Mouse (Mus musculus) layer of hippocampus, adult 2 months (tissue): ENCODE results near the gene Dgkd. TPM values are rescaled to one million over a fixed set of nuclear protein-coding genes. Genes with fewer than 3 reads are reported as not detected.
A peak's percentile ranks its signal among the peaks of the same experiment; 100 is the strongest.

Source experiments
- DNase-seq, 2 experiments: peaks; one replicate each; pipeline ENCODE4 v3.0.0; 2022; ENCODE audit warnings: low spot score in 2 of 2
- H3K27ac ChIP-seq: fragments of 200-600 bp; 2 replicates; pipeline ENCODE4 v1.8.1; 2022
- H3K4me3 ChIP-seq: fragments of 200-600 bp; 2 replicates; pipeline ENCODE4 v1.8.1; 2022; ENCODE audit warnings: mild to moderate bottlenecking
- CTCF ChIP-seq: fragments of 200-600 bp; conservative IDR thresholded peaks from 2 replicates; pipeline ENCODE4 v1.8.1; 2022; ENCODE audit warnings: antibody characterized with exemption, mild to moderate bottlenecking, moderate library complexity
- total RNA-seq, 2 experiments: library from RNA; stranded (reverse); gene quantifications; 2 replicates each; pipeline ENCODE4 v1.2.3; 2021

Gene Dgkd
- total RNA-seq, 2 experiments from 2014 or later = 103 to 117 TPM

DNA sequence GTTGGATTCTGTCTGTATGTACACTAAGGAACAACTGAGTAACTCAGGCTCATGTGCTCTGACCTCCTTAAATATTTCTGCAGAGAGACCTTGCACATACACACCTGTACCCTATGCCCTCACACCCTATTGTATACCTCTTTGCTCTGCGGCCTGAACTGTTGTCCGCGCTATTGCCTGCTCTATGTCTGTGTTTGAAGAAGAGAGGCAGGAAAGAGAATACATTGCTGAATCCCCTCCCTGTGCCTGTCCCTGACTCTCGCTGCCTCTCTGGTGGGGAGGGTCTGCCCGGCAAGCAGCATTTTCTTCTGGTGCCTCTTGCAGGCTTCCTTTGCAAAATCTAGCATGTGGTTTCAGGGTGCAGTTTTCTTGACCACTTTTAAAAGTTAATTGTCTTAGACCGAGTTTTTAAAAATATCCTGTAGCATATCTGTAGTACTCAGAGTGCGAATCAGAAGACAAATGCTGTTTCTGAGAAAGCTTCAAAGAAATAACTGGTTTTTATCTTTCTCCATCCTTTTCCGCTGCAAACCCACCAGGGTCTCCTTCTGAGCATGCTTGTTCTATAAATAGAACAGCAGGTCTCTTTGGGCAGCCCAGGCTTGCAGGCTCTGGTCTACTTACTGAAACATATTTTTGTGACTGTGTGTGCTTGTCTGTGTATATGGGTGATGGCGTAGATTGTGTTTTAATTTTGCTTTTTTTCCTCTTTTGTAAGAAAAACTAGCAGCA, 24.6 kb downstream of the Dgkd start:
- no peak for DNase-seq
- no peak overlapping the region for H3K4me3 ChIP-seq
- H3K27ac ChIP-seq = peak overlapping the region; percentile 1; the same call in 1 of the 2 replicates
- no peak for TF ChIP-seq CTCF

DNA sequence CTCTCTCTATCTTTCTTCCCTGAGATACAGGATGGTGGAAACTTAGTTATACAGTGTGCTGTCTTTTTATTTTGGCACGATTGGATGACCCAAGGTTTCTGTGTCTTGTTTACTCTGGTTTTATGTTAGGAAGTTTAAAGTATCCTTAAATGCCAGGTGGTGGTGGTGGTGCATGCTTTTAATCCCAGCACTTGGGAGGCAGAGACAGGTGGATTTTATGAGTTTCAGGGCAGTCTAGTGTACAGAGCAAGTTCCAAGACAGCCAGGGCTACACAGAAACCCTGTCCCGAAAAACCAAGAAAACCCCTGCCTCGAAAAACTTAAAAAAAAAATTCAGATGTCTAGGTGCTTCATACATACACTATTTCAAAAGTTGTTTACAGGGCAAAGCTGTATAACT, 25.9 kb downstream of the Dgkd start:
- peak overlapping the region; percentile 83 for H3K27ac ChIP-seq
- DNase-seq = no peak
- H3K4me3 ChIP-seq = no peak overlapping the region
- TF ChIP-seq CTCF = no peak

DNA sequence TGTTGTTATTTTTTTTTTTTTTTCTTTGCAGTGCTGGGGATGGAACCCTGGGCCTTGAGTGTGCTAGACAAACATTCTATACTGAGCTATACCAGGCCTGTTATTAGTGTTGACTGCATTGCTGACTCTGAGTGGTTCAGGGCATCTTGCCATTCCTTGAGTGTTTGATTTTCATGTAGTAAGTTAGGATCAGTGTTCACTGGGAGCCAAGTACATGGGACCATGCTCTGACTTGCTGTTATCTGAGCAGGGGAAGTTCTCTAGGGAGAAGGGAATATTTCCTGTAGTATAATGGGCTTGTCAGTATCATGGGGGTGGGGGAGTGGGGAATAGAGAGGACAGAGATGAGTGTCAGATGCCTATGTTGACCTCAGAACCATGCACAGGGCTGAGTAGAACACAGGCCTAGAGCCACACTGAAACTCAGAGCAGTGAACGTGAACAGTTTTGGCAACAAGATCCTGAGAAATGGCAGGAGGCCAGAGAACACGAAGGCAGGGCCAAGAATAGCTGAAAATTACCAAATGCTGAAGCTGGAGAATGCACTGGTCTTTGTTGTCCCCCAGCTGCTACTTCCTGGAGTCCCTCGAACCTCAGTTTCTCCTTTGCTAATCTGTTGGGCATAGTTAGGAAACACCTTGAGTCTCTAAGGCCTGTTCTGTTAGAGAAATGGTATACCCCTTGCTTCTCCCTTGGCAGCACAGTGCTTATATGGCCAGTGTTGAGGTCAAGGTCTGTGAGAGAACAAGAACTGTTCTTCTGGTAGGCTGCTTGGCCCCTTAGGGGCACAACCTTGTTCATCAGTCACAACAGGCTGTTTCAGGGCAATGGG, 26.6 kb downstream of the Dgkd start:
- H3K4me3 ChIP-seq = no peak overlapping the region
- TF ChIP-seq CTCF = no peak
- peak; percentile 82 for DNase-seq
- peak overlapping the region; percentile 83 for H3K27ac ChIP-seq

DNA sequence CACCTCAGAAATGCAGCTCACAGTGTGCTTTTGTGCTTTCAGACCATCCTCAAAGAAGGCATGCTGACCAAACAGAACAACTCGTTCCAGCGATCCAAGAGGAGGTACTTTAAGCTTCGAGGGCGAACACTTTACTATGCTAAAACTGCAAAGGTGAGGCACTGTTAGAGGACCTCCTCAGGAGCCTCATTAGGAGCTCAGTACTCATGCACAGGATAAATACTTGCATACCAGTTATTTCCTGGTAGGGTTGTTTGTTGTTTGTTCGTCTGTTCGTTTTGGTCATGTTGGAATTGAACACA, 27.2 kb downstream of the Dgkd start:
- DNase-seq = no peak
- Histone ChIP-seq H3K4me3 (no peak overlapping the region), H3K27ac (peak overlapping the region; percentile 83)
- no peak for TF ChIP-seq CTCF

DNA sequence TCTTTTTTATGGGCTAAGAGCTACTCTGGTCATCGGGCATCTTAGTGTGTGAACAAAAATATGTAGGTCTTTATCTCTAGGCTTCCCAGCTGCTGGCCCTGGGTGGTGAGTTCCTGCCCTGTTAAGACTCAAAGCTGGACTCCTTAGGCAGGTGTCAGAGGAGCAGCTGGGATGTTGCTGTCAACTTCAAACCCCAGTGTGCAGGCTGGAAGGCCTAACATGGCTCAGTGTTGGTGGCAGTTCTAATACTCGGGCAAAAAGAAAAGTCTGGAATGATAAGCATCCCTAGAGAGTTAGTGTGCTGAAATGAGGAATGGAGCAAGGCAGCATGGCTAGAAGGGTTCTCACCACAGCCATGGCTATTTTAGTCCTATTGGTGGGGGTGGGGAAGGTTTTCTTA, 27.8 kb downstream of the Dgkd start:
- TF ChIP-seq CTCF = no peak
- DNase-seq = no peak
- Histone ChIP-seq H3K4me3 (no peak overlapping the region), H3K27ac (peak overlapping the region; percentile 83)

DNA sequence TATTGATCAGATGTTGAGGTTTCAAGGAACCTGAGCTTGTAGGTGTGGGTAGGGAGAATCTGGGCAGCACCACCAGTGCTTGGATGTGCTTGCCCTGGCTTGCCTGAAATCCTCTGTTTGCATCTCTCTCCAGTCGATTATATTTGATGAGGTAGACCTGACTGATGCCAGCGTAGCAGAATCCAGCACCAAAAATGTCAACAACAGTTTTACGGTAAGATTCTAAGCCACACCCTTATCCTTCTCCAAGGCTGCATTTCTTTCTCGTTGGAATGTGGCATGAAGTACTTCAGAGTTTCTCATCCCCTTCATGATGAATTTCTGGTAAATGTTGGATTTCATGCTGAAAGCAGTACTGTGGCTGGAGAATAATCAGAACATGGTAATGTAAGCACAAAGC, 28.6 kb downstream of the Dgkd start:
- Histone ChIP-seq H3K27ac (peak overlapping the region; percentile 83; the same call in 1 of the 2 replicates), H3K4me3 (no peak overlapping the region)
- no peak for TF ChIP-seq CTCF

DNA sequence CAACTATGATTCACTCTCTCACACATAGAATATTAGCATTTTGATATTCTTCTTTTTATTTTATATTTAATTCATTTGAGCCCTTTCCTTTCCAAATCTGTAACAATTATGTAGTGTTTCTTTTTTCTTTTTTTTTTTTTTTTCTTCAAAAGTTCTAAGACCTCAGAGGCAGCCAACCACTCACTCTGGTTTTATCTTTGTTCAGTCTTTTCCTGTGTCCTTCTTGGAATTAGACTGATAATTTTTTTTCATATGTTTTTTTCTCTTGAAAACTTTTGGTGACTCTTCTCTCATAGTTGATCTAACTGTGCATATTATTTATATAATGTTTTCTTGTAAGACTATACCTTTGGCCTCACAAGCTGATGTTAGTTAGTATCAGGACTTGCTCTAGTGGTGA, 29.5 kb downstream of the Dgkd start:
- TF ChIP-seq CTCF = no peak
- no peak for DNase-seq
- Histone ChIP-seq H3K27ac (no peak overlapping the region), H3K4me3 (no peak overlapping the region)

More for the DNA sequence above, 28.6 kb downstream of the Dgkd start:
- no peak for DNase-seq

DNA sequence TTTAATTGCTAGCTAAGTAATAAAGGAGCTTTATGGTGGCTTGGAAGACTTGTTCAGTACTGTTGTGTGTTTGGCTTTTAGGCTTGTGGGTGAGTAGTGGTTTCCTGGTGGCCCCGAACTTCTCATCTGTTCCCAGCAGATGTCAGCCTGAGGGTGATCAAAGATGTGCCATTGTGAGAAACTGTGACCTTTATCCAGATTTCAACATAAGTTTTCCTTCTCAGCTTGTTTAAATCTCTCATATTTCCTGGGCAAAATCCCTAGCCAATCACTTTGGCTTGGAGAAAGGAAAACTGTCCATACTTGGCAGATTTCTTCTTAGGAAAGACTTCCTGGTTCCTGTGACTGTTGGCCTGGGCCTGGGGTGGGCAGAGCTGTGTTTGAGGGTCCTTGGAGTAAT, 37.9 kb downstream of the Dgkd start:
- Histone ChIP-seq H3K27ac (peak overlapping the region; percentile 51; the same call in 1 of the 2 replicates), H3K4me3 (no peak overlapping the region)
- no peak for TF ChIP-seq CTCF
- no peak for DNase-seq

DNA sequence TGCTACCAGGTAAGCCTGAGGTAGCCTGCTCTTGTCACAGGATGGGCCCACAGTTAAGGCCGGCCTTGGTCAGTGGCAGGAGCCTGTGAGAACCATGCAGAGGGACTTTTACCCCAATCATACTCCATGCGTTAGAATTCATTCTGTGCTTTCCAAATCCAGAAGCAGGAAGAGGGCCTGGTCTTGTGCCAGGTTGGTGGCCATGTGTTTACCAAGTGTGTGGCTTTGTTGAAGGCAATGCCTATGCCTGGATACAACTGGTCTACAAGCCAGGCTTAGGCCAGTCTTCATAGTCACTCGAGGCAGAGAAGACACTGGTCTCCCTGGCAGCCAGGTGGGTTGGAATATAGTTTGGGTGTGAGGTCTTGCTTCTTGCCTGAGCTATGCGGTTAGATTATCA, 38.5 kb downstream of the Dgkd start:
- peak overlapping the region; percentile 53 for H3K27ac ChIP-seq
- no peak for DNase-seq
- no peak overlapping the region for H3K4me3 ChIP-seq
- TF ChIP-seq CTCF = no peak

DNA sequence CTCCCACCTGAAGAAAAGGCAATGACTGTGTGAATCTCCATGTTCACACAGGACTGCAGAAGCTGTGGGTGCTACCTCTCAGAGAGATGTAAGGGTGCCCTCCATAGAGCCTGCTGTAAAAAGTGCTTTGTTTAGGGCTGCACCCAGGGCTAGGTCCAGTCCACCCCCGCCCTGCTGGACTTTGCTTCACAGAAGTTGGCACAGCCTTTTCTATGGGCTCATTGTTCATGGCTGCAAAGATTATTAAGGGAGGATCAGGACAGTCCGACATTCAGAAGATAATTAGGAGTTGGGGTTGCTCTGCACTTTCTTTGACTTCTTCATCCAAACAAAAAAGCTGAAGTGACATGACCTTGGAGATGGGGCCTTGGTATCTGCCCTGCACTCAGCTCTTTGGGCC, 39.4 kb downstream of the Dgkd start:
- Histone ChIP-seq H3K27ac (peak overlapping the region; percentile 53), H3K4me3 (no peak overlapping the region)
- DNase-seq = no peak
- no peak for TF ChIP-seq CTCF

DNA sequence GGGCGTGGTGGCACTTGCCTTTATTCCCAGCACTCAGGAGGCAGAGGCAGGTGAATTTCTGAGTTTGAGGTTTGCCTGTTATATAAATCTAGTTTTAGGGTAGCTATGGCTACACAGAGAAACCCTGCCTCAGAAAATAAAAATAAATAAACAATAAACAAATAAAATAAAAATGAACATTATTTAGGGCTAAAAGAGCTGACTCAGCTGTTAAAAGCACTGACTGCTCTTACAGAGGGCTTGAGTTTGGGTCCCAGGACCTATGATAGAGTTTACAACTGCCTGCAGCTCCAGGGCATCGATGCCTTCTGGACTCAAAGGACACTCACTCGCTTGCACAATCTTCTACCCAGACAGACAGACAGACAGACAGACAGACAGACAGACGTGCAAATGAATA, 40.3 kb downstream of the Dgkd start:
- Histone ChIP-seq H3K4me3 (no peak overlapping the region), H3K27ac (no peak overlapping the region)
- no peak for TF ChIP-seq CTCF
- DNase-seq = no peak

DNA sequence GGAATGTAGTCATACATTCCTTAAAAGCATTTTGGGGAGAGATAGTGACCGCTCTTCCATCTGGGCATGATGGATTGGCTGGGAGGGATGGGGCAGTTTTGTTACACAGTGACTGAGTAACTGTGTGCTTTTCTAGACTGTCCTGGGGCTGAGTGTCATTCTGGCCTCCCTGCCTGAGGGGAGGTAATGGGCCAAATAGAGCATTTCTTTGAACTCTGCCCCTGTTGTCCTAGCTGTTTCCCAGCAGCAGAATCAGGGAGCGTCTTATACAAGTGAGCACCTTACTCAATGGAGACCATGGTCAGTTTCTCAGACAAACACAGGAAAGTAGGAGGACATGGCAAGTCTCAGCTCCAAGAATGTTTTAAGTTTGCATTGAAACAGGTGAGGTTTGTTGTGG, 43.8 kb downstream of the Dgkd start:
- DNase-seq = no peak
- TF ChIP-seq CTCF = no peak
- Histone ChIP-seq H3K4me3 (no peak overlapping the region), H3K27ac (no peak overlapping the region)

DNA sequence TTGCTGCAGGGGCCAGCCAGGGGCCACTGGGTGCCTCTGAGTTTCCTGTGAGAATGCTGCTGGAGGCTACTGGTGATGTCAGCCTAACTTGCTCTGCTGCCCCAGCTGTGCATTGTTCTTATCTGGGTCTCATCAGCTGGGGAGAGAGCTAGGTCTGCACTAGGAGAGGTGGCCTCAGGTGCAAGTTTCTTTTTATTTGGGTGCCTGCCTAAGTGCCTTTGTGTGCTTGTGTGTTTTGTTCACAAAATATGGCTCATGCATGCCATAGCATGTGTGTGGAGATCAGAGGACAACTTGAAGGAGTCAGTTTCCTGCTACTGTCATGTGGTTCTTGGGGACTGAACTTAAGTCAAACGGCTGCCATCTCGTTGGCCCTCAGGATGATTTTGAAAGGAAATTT, 46.6 kb downstream of the Dgkd start:
- Histone ChIP-seq H3K27ac (no peak overlapping the region), H3K4me3 (no peak overlapping the region)
- no peak for TF ChIP-seq CTCF
- DNase-seq = no peak

DNA sequence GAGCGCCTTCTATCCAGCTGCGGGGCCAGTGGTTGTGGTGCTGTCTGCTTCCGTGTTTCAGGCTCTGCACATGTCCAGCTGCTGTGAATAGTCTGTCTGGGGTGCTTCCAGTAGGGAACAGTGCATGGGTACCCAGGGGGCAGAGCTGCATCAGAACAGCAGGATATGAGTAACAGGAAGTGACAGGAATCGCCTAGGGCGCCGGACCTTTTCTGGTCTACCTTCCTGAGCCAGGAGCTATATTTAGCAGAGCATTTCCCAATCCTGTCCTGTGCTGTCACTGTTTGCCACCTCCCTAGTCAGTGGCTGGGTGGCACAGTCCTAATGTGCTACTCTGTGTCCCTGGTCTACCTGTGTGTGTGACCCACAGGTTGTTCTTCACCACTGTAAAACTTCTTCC, 47.9 kb downstream of the Dgkd start:
- TF ChIP-seq CTCF = no peak
- Histone ChIP-seq H3K4me3 (no peak overlapping the region), H3K27ac (no peak overlapping the region)
- no peak for DNase-seq
